Mouse (Mus musculus) G1E (cell line): Measurements from ENCODE around the gene Zdhhc9. TPM values are rescaled to one million over a fixed set of nuclear protein-coding genes. Genes with fewer than 3 reads are reported as not detected.

Experiments
- ATAC-seq: 2 replicates; pipeline ENCODE4 v1.8.0; 2016; ENCODE audit warnings: mild to moderate bottlenecking; ENCODE audit not compliant: insufficient number of reproducible peaks, poor library complexity, low FRiP score, severe bottlenecking; ENCODE audit errors: extremely low read depth
- DNase-seq: peaks from one replicate; pipeline ENCODE4 v3.0.0; 2012; ENCODE audit warnings: low spot score
- H3K27me3 ChIP-seq: 2 replicates; pipeline ENCODE4 v1.6.1; 2012; ENCODE audit warnings: mild to moderate bottlenecking, low read length, inconsistent platforms; ENCODE audit not compliant: insufficient read depth
- H3K36me3 ChIP-seq: replicated peaks from 2 replicates; pipeline ENCODE3; 2012; ENCODE audit warnings: mild to moderate bottlenecking, inconsistent platforms
- H3K4me1 ChIP-seq: 2 replicates; pipeline ENCODE4 v1.6.1; 2012; ENCODE audit warnings: low read depth, low read length, inconsistent platforms, mixed read lengths; ENCODE audit not compliant: insufficient read depth
- H3K4me3 ChIP-seq: 2 replicates; pipeline ENCODE4 v1.5.1; 2012; ENCODE audit warnings: low read depth, mild to moderate bottlenecking, inconsistent platforms, low read length, moderate library complexity, mixed read lengths
- H3K9me3 ChIP-seq: replicated peaks from 2 replicates; pipeline ENCODE4 v1.6.1; 2012; ENCODE audit warnings: inconsistent platforms
- CTCF ChIP-seq: IDR thresholded peaks from 2 replicates; pipeline ENCODE4 v1.5.1; 2012; ENCODE audit warnings: low read depth, low read length, inconsistent platforms, mixed read lengths
- GATA1 ChIP-seq: IDR thresholded peaks from 2 replicates; pipeline ENCODE4 v1.6.1; 2012; ENCODE audit warnings: borderline replicate concordance, low read length, inconsistent platforms, mixed read lengths
- GATA2 ChIP-seq: IDR thresholded peaks from 2 replicates; pipeline ENCODE4 v1.6.1; 2012; ENCODE audit warnings: low read depth, low read length, inconsistent platforms, borderline replicate concordance
- POLR2AphosphoS5 ChIP-seq: IDR thresholded peaks from 2 replicates; pipeline ENCODE4 v1.6.1; 2012; ENCODE audit warnings: low read depth, low read length, inconsistent platforms; ENCODE audit not compliant: insufficient replicate concordance
- TAL1 ChIP-seq: conservative IDR thresholded peaks from 2 replicates; pipeline ENCODE4 v1.6.1; 2012; ENCODE audit warnings: low read depth, low read length, inconsistent platforms, mixed read lengths
- polyA plus RNA-seq: library from polyadenylated mRNA; stranded (reverse); fragments of >175 nt; gene quantifications from 2 replicates; pipeline ENCODE4 v1.2.3, GENCODE M21; 2012
- total RNA-seq, 2 experiments: library from RNA; stranded (forward) in 1 of 2; stranded (reverse) in 1 of 2; fragments of 200-1000 nt in 1 of 2; fragments of >200 nt in 1 of 2; fragmentation: Nextera tagmentation in 1 of 2; gene quantifications; 2 replicates each; pipeline ENCODE4 v1.2.3; 2014 to 2017

Zdhhc9 gene
- total and polyA plus RNA-seq, 3 experiments = 18.3 to 206 (median 31.0) TPM

- ATAC-seq (no peak), DNase-seq (no peak)
- Histone ChIP-seq H3K27me3 (no peaks in the 10 kb centered on the region), H3K4me3 (no peak overlapping the region), H3K9me3 (no peaks in the 10 kb centered on the region), H3K4me1 (peaks cover 21% of the 10 kb centered on the region), H3K36me3 (peaks cover 65% of the 10 kb centered on the region)
- TF ChIP-seq GATA2 (no peak), CTCF (no peak), POLR2AphosphoS5 (no peak), GATA1 (no peak), TAL1 (no peak)
Measured at GRCm38 (mm10) chrX:48202436-48202835, 6.2 kb downstream of the Zdhhc9 start.

GRCm38 (mm10) chrX:48201973-48202372 is 6.7 kb downstream of the Zdhhc9 start:
- peaks cover 21% of the 10 kb centered on the region for H3K4me1 ChIP-seq
- DNase-seq (no peak), ATAC-seq (no peak)
- H3K36me3 ChIP-seq = peaks cover 67% of the 10 kb centered on the region
- H3K4me3 ChIP-seq = no peak overlapping the region
- H3K27me3 ChIP-seq = no peaks in the 10 kb centered on the region
- no peak for TF ChIP-seq POLR2AphosphoS5
- no peak for TF ChIP-seq CTCF
- TF ChIP-seq TAL1 = no peak
- TF ChIP-seq GATA1 = no peak
- no peak for TF ChIP-seq GATA2
- H3K9me3 ChIP-seq = no peaks in the 10 kb centered on the region

- no peaks in the 10 kb centered on the region for H3K27me3 ChIP-seq
- no peak for ATAC-seq
Measured at GRCm38 (mm10) chrX:48200699-48201098, 8.0 kb downstream of the Zdhhc9 start.

GRCm38 (mm10) chrX:48199026-48199425 is 9.7 kb downstream of the Zdhhc9 start:
- ATAC-seq = no peak
- DNase-seq = no peak
- H3K27me3 ChIP-seq = no peaks in the 10 kb centered on the region
- H3K4me1 ChIP-seq = peaks cover 7% of the 10 kb centered on the region
- no peak for TF ChIP-seq CTCF
- TF ChIP-seq GATA1 = no peak
- TF ChIP-seq GATA2 = no peak
- no peak for TF ChIP-seq TAL1
- TF ChIP-seq POLR2AphosphoS5 = no peak
- H3K36me3 ChIP-seq = peaks cover 78% of the 10 kb centered on the region
- H3K9me3 ChIP-seq = no peaks in the 10 kb centered on the region
- H3K4me3 ChIP-seq = no peak overlapping the region

More at GRCm38 (mm10) chrX:48200699-48201098, 8.0 kb downstream of the Zdhhc9 start:
- H3K36me3 ChIP-seq = peaks cover 73% of the 10 kb centered on the region
- TF ChIP-seq GATA1 (no peak), TAL1 (no peak), POLR2AphosphoS5 (no peak), GATA2 (no peak), CTCF (no peak)
- no peak for DNase-seq
- no peaks in the 10 kb centered on the region for H3K9me3 ChIP-seq
- no peak overlapping the region for H3K4me3 ChIP-seq
- peaks cover 15% of the 10 kb centered on the region for H3K4me1 ChIP-seq

- ATAC-seq (no peak), DNase-seq (no peak)
- H3K27me3 ChIP-seq = no peaks in the 10 kb centered on the region
- no peak overlapping the region for H3K4me3 ChIP-seq
- no peak for TF ChIP-seq POLR2AphosphoS5
- no peak for TF ChIP-seq GATA1
- TF ChIP-seq TAL1 = no peak
- no peak for TF ChIP-seq GATA2
- no peak for TF ChIP-seq CTCF
- peaks cover 79% of the 10 kb centered on the region for H3K36me3 ChIP-seq
- peaks cover 4% of the 10 kb centered on the region; the same call in 1 of the 2 replicates for H3K4me1 ChIP-seq
- H3K9me3 ChIP-seq = no peaks in the 10 kb centered on the region
Measured at GRCm38 (mm10) chrX:48197856-48198255, 10.8 kb downstream of the Zdhhc9 start.

- TF ChIP-seq GATA2 = no peak
- no peak for TF ChIP-seq GATA1
- TF ChIP-seq CTCF = no peak
- no peak for TF ChIP-seq POLR2AphosphoS5
- no peak for TF ChIP-seq TAL1
- Histone ChIP-seq H3K4me1 (no peaks in the 10 kb centered on the region), H3K4me3 (no peak overlapping the region), H3K9me3 (no peaks in the 10 kb centered on the region), H3K27me3 (no peaks in the 10 kb centered on the region), H3K36me3 (peaks cover 81% of the 10 kb centered on the region)
- DNase-seq (no peak), ATAC-seq (no peak)
Measured at GRCm38 (mm10) chrX:48193235-48194152, 15.2 kb downstream of the Zdhhc9 start.
